Mouse (Mus musculus): Measurements from ENCODE around the gene Glud1. TPM values are rescaled to one million over a fixed set of nuclear protein-coding genes. Genes with fewer than 3 reads are reported as not detected.

Glud1 gene
- polyA plus RNA-seq, 1 experiment from 2014 or later = 116 TPM

DNA sequence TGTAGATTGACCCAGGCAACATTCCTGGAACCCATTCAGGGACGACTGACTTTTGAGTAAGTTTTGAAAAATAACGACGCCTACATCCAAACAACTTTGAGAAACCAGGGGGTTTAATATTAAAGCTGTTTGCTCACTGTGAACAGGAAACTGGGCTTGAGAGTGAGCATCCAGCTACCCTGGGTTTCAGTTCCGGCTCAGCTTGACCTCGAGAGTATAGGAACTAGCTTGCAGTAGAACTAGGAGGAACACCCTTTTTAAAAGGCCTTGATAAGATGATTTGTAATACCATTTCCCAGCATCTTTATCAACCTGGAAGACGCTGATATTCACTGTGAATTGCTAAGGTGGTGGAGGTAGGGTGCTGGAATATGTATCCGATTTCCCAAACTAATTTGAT is 14.2 kb upstream of the Glud1 start:
- Histone ChIP-seq H3K9ac (no peak overlapping the region), H3K4me3 (no peak overlapping the region), H3K36me3 (no peaks in the 10 kb centered on the region), H3K9me3 (no peaks in the 10 kb centered on the region), H3K4me1 (replicated peaks) (no peaks in the 10 kb centered on the region), H3K27ac (replicated peaks) (no peak overlapping the region), H3K4me2 (no peak overlapping the region), H3K27me3 (no peaks in the 10 kb centered on the region)
- WGBS = 87% methylated on average over 7 of the region's 7 CpGs
- ATAC-seq (ENCODE audit: low FRiP score, low read depth) = no peak

DNA sequence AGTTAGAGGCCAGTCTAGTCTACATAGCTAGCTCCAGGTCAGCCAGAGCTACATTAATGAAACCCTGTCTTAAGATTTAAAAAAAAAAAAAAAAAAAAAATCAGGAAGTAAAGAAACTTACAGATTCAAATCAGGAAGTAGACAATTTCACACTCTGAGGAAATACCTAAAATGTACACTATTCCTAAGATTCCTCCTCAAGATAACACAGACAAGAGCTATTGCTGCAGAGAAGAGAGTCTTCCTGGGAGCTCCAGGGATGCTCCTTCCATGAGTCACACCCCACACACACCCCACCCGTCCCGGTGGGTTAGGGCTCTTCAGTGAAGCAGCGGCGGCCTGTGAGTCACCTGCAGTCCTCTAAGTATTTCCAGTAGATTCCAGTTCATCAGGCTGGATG is 13.5 kb upstream of the Glud1 start:
- Histone ChIP-seq H3K36me3 (no peaks in the 10 kb centered on the region), H3K9me3 (no peaks in the 10 kb centered on the region), H3K27me3 (no peaks in the 10 kb centered on the region), H3K9ac (no peak overlapping the region), H3K27ac (replicated peaks) (no peak overlapping the region), H3K4me1 (replicated peaks) (no peaks in the 10 kb centered on the region), H3K4me2 (no peak overlapping the region), H3K4me3 (no peak overlapping the region)
- no peak for ATAC-seq (ENCODE audit: low FRiP score, low read depth)
- WGBS = 66% methylated on average over 4 of the region's 4 CpGs

DNA sequence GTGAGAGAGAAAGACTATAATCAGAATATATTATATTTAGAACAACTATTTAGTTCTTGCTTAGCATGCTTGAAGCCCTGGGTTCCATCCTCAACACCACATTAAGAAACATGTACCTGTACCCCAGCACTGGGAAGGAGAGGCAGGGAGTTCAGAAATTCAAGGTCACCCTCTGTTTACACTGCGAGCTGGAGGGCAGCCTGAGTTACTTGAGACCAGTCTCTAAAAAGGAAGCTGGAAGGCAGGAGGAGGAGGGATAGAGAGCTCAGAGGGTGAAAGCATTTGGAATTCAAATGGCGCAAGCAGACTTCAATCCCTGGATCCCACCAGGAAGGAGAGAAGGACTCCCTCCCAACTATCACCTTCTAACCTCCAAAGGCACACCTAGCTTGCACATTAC is 12.9 kb upstream of the Glud1 start:
- Histone ChIP-seq H3K36me3 (no peaks in the 10 kb centered on the region), H3K9me3 (no peaks in the 10 kb centered on the region), H3K27ac (replicated peaks) (no peak overlapping the region), H3K27me3 (no peaks in the 10 kb centered on the region), H3K4me1 (replicated peaks) (no peaks in the 10 kb centered on the region), H3K9ac (no peak overlapping the region), H3K4me3 (no peak overlapping the region), H3K4me2 (no peak overlapping the region)
- WGBS = 54% methylated on average over 2 of the region's 2 CpGs
- no peak for ATAC-seq (ENCODE audit: low FRiP score, low read depth)

DNA sequence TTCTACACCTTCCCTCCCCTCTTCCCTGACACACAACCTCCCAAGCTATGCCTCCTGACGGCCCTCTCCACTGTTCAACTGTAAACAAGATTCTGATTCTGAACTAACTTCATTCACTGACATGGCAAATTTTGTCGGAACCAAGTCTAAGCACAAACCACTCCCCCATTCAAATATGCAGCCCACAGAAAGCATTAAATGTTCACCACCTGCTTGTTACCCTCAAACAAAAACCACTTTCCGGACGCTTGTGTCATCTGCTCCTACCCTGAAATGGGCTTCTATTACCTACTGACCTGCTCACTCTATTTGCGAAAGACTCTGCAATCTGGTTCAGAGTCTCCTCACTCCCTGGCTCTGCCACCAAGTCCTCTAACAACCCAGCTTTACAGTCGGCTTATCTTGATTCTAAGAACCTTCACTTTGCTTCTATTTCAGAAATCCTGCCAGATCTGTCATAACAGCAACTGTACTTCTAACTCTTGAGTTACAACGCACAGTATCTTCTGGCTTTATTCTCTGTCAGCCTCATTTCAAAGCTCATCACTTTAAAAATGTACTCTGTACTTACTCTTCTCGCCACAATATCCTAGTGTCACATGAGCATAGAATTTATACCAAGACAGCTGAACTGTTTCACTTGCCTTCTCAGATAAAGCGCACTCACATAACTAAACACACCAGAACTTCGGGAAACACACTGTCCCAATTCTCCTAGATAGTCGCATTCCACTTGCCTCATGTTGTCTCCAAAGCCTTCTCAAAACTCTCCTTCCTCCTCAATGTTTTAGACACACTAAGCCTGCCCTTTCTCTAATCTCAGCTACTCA is 11.4 kb upstream of the Glud1 start:
- Histone ChIP-seq H3K4me2 (no peak overlapping the region), H3K4me3 (no peak overlapping the region), H3K27me3 (no peaks in the 10 kb centered on the region), H3K9ac (no peak overlapping the region), H3K9me3 (no peaks in the 10 kb centered on the region), H3K4me1 (replicated peaks) (no peaks in the 10 kb centered on the region), H3K27ac (replicated peaks) (no peak overlapping the region), H3K36me3 (no peaks in the 10 kb centered on the region)
- no peak for ATAC-seq (ENCODE audit: low FRiP score, low read depth)
- WGBS = 83% methylated on average over 11 of the region's 11 CpGs

DNA sequence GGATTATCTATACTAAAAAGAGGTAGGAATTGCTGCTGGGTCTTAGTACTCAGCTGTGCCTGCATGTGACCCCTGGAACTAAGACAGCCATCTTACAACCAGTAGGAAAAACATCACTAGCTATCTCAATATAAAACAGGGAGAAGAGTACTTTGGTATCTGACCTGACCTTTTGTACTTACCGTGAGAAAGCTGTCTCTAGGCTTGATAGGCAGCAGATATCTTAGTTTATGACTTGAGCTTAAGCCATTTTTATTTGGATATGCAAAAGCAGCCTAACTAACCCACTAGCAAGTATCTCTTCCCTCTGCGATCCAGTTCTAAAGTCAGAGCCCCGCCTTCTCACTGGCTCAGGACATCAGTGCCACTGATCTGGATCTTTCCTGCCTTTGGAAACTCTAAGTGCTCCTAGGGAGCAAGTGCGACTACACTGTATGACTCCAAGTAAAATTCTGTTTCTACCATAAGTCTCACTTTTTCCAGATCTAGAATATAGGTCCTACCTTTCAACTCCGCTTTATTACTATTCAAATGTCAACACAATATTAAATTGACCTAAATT is 7.8 kb upstream of the Glud1 start:
- Histone ChIP-seq H3K4me1 (replicated peaks) (no peaks in the 10 kb centered on the region), H3K4me3 (no peak overlapping the region), H3K36me3 (no peaks in the 10 kb centered on the region), H3K4me2 (no peak overlapping the region), H3K27me3 (no peaks in the 10 kb centered on the region), H3K27ac (replicated peaks) (no peak overlapping the region), H3K9ac (no peak overlapping the region), H3K9me3 (no peaks in the 10 kb centered on the region)
- 86% methylated on average over 5 of the region's 5 CpGs for WGBS
- ATAC-seq (ENCODE audit: low FRiP score, low read depth) = no peak

DNA sequence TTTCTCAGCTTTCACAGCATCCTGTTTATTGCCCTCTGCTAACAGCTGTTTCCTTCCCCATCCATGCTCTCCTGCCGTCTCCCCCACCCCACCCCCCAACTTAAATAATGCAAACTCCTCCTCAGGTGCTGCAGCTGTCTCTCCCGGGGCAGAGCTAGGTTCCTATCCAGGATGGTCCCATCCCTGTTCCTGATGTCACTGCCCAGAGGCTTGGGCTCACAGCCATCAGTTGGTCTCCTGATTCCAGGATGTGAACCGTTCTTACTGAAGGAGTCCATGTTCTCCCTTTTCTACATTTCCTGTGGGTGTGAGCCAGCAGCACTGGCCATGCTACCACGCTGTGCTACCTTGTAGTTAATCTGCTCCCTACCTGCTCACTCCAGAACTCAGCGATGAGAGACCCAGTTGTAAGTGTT is 7.3 kb upstream of the Glud1 start:
- WGBS = 46% methylated on average over 5 of the region's 5 CpGs

DNA sequence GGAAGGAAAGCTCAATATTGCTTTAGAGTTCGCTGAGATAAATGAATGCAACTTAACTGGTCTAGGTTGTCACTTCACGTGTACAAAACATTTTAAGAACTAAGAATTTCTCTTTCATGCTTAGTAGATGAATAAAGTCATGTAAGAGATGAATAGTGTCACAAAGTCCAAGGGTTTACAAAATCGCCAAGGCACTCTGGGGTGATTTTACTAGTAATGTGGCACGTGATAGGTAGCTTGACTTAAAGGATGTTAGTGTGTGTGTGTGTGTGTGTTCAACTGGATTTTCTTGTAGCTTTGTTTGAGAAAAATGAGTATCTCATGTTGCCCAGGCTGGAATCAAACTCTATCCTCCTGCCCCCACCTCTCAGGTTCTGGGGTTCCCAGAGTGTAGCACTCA is 1.3 kb upstream of the Glud1 start:
- no peaks in the 10 kb centered on the region for H3K9me3 ChIP-seq
- no peak overlapping the region for H3K27ac ChIP-seq (replicated peaks)
- H3K4me2 ChIP-seq = no peak overlapping the region
- no peak overlapping the region for H3K9ac ChIP-seq
- ATAC-seq (ENCODE audit: low FRiP score, low read depth) = no peak
- 92% methylated on average over 4 of the region's 4 CpGs for WGBS
- no peaks in the 10 kb centered on the region for H3K27me3 ChIP-seq
- H3K4me3 ChIP-seq = no peak overlapping the region
- peaks cover 33% of the 10 kb centered on the region for H3K4me1 ChIP-seq (replicated peaks)
- no peaks in the 10 kb centered on the region for H3K36me3 ChIP-seq

More for the DNA sequence above, 7.3 kb upstream of the Glud1 start:
- Histone ChIP-seq H3K4me2 (no peak overlapping the region), H3K9ac (no peak overlapping the region), H3K27ac (replicated peaks) (no peak overlapping the region), H3K9me3 (no peaks in the 10 kb centered on the region), H3K36me3 (no peaks in the 10 kb centered on the region), H3K27me3 (no peaks in the 10 kb centered on the region), H3K4me3 (no peak overlapping the region), H3K4me1 (replicated peaks) (no peaks in the 10 kb centered on the region)
- no peak for ATAC-seq (ENCODE audit: low FRiP score, low read depth)

DNA sequence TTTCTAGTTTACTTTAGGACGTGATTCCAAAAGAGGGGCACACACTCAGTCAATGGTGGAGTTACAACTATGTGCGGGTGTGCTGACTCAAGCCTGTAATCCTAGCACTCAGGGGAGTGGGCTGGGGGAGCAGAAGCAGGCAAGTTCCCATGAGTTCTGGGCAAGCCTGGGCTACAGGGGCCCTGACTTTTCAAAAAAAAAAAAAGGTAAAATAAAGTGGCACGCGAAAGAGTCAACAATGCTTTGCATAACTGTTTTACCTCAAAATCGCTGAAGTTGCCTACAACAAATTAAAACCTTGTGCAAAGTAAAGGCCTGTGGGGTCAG is 657 bp upstream of the Glud1 start:
- 10% methylated on average over 5 of the region's 5 CpGs for WGBS
- Histone ChIP-seq H3K4me3 (peak overlapping the region; percentile 99), H3K9me3 (no peaks in the 10 kb centered on the region), H3K9ac (peak overlapping the region; percentile 91), H3K4me1 (replicated peaks) (peaks cover 38% of the 10 kb centered on the region), H3K27me3 (no peaks in the 10 kb centered on the region), H3K4me2 (peak overlapping the region; percentile 88), H3K27ac (replicated peaks) (peak overlapping the region; percentile 94), H3K36me3 (no peaks in the 10 kb centered on the region)
- ATAC-seq (ENCODE audit: low FRiP score, low read depth) = no peak

DNA sequence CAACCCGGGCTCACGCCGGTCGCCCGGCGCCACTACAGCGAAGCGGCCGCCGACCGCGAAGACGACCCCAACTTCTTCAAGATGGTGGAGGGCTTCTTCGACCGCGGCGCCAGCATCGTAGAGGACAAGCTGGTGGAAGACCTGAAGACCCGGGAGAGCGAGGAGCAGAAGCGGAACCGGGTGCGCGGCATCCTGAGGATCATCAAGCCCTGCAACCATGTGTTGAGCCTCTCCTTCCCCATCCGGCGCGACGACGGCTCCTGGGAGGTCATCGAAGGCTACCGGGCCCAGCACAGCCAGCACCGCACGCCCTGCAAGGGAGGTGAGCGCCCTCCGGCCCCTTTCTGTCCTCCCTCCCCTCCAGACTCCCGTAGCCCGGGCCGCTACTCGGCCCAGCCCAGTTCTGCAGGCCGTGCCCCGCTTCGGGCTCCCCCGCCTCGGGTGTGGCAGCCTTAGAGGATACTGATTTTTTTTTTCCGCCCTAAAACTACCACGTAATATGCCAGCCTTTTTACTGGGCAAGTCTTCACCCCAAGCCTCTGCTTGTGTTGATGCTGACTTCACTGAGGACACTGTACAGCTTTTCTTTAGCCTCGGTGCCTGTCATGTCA is 599 bp downstream of the Glud1 start:
- Histone ChIP-seq H3K27me3 (no peaks in the 10 kb centered on the region), H3K4me3 (peak overlapping the region; percentile 99), H3K4me2 (peak overlapping the region; percentile 88), H3K36me3 (no peaks in the 10 kb centered on the region), H3K27ac (replicated peaks) (peak overlapping the region; percentile 94), H3K9ac (peak overlapping the region; percentile 91), H3K9me3 (no peaks in the 10 kb centered on the region), H3K4me1 (replicated peaks) (peaks cover 43% of the 10 kb centered on the region)
- WGBS = 0% methylated on average over 47 of the region's 47 CpGs
- peak; percentile 21 for ATAC-seq (ENCODE audit: low FRiP score, low read depth)

DNA sequence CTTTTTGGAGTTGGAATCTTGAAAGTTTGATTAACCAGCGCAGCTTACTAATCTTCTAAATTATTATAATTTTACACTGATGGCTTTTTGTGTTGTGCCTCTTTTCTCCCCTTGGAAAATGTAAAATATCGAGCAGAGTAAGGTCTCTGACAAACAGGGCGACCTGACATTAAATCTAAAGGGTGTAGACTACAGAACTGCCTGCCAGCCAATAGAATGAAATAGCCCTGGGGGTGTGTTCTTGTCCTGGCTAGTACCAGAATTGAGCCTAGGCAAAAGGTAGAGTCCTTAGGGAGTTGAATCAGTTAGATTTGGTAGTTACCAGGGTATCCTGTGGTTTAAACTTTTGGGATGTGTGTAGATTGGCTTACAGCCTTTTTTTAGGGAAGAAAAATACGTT is 1.2 kb downstream of the Glud1 start:
- Histone ChIP-seq H3K27ac (replicated peaks) (peak overlapping the region; percentile 94), H3K36me3 (no peaks in the 10 kb centered on the region), H3K4me2 (peak overlapping the region; percentile 88), H3K27me3 (no peaks in the 10 kb centered on the region), H3K4me1 (replicated peaks) (peaks cover 43% of the 10 kb centered on the region), H3K9ac (peak overlapping the region; percentile 91), H3K4me3 (peak overlapping the region; percentile 99), H3K9me3 (no peaks in the 10 kb centered on the region)
- 1% methylated on average over 4 of the region's 4 CpGs for WGBS
- ATAC-seq (ENCODE audit: low FRiP score, low read depth) = no peak

DNA sequence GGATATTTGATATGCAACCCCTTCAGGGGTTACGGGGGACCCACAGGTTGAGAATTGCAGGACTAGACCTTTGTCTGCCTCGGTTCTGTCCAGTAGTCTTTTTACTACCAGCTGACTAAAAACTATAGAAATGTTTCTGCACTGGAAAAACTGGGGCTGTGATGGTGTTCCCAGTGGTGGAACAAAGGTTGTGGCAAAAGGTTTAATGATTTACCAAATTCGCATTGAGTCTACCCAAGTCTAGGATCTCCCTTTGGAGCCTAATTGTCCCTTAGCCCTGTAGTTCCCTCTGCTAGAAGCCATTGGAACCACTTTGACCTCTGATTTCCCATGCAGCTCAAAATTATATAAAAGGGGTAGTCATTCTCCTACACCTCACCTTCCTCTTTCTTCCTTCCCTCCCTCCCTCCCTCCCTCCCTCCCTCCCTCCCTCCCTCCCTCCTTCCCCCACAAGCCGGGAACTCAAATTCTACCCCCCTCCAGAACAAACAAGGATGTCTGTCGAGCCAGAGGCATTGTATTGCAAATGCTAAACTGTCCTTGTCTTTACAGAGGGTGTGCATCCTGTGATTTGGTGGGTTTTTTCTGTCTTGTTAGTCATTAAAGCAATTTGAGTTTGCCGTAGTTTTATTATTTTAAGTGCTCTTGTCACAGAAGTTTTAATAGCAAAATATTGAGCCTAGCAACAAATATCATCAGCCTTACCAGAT is 2.0 kb downstream of the Glud1 start:
- peak overlapping the region; percentile 91 for H3K9ac ChIP-seq
- peak overlapping the region; percentile 51; the same call in 1 of the 2 replicates for H3K27ac ChIP-seq (replicated peaks)
- no peaks in the 10 kb centered on the region for H3K36me3 ChIP-seq
- no peak for ATAC-seq (ENCODE audit: low FRiP score, low read depth)
- H3K4me3 ChIP-seq = peak overlapping the region; percentile 99
- no peaks in the 10 kb centered on the region for H3K27me3 ChIP-seq
- H3K4me2 ChIP-seq = peak overlapping the region; percentile 88
- 10% methylated on average over 5 of the region's 6 CpGs for WGBS
- no peaks in the 10 kb centered on the region for H3K9me3 ChIP-seq
- H3K4me1 ChIP-seq (replicated peaks) = peaks cover 43% of the 10 kb centered on the region

DNA sequence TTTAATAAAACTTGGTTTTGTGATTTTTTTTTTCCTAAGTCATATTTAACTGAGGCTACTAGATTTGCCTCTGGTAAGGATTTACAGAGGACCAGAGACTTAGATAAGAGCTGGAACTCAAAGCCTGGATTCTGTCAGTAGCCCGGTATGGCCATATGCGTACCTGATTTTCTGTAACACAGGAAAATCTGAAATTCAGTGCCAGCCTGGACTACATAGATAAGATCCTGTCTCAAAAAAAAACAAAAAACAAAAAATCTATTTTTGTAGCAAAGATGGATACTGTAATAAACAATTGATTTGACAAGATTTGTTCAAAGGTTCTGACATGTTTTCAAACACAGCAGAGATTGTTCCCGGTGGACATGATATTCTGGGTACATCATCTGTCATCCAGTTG is 3.1 kb downstream of the Glud1 start:
- WGBS = 85% methylated on average over 3 of the region's 3 CpGs
- Histone ChIP-seq H3K36me3 (no peaks in the 10 kb centered on the region), H3K4me1 (replicated peaks) (peaks cover 43% of the 10 kb centered on the region), H3K9me3 (no peaks in the 10 kb centered on the region), H3K4me2 (peak overlapping the region; percentile 88), H3K9ac (no peak overlapping the region), H3K4me3 (peak overlapping the region; percentile 99), H3K27me3 (no peaks in the 10 kb centered on the region), H3K27ac (replicated peaks) (no peak overlapping the region)
- no peak for ATAC-seq (ENCODE audit: low FRiP score, low read depth)
